Mouse (Mus musculus): ENCODE measurements at regions not wholly inside any gene's neighbourhood (a gene's known extent, or its start where the extent isn't known, plus 50 kb on each side); places are given as distances from the start of the nearest gene placed in this dataset.

- no peak for TF ChIP-seq CTCF (IDR thresholded peaks at IDR 0.05; ENCODE audit: insufficient read depth, low read length)
- no peak for TF ChIP-seq POLR2A (IDR thresholded peaks at IDR 0.05; ENCODE audit: borderline replicate concordance, extremely low read depth, low read depth, low read length)
- no peak overlapping the region for H3K4me3 ChIP-seq (replicated peaks; ENCODE audit: extremely low read depth, low read depth, low read length)
- WGBS: 70% methylated on average over 20 of the region's 20 CpGs
- H3K4me1 ChIP-seq (ENCODE audit: control insufficient read depth, insufficient read depth, low read length): no peaks in the 10 kb centered on the region
- no peak for DNase-seq
Observed at GRCm38 (mm10) chr14:72172549-72173405, 318.9 kb downstream of the Gm9195 start.

GRCm38 (mm10) chr14:72171777-72172176, 319.9 kb downstream of the Gm9195 start:
- no peaks in the 10 kb centered on the region for H3K4me1 ChIP-seq (ENCODE audit: control insufficient read depth, insufficient read depth, low read length)
- no peak overlapping the region for H3K4me3 ChIP-seq (replicated peaks; ENCODE audit: extremely low read depth, low read depth, low read length)
- WGBS: 60% methylated on average over 3 of the region's 3 CpGs
- TF ChIP-seq POLR2A (IDR thresholded peaks at IDR 0.05; ENCODE audit: borderline replicate concordance, extremely low read depth, low read depth, low read length) (no peak), CTCF (IDR thresholded peaks at IDR 0.05; ENCODE audit: insufficient read depth, low read length) (no peak)
- no peak for DNase-seq

- Histone ChIP-seq H3K4me3 (replicated peaks; ENCODE audit: extremely low read depth, low read depth, low read length) (no peak overlapping the region), H3K4me1 (ENCODE audit: control insufficient read depth, insufficient read depth, low read length) (no peaks in the 10 kb centered on the region)
- TF ChIP-seq CTCF (IDR thresholded peaks at IDR 0.05; ENCODE audit: insufficient read depth, low read length): no peak
- TF ChIP-seq POLR2A (IDR thresholded peaks at IDR 0.05; ENCODE audit: borderline replicate concordance, extremely low read depth, low read depth, low read length): no peak
- 10% methylated on average over 13 of the region's 13 CpGs for WGBS
- no peak for DNase-seq
Observed at GRCm38 (mm10) chr14:72158537-72159323, 332.9 kb downstream of the Gm9195 start.

GRCm38 (mm10) chr14:72155197-72155907, 336.3 kb downstream of the Gm9195 start:
- H3K4me3 ChIP-seq (replicated peaks; ENCODE audit: extremely low read depth, low read depth, low read length): no peak overlapping the region
- 41% methylated on average over 11 of the region's 11 CpGs for WGBS
- TF ChIP-seq POLR2A (IDR thresholded peaks at IDR 0.05; ENCODE audit: borderline replicate concordance, extremely low read depth, low read depth, low read length): no peak
- no peak for TF ChIP-seq CTCF (IDR thresholded peaks at IDR 0.05; ENCODE audit: insufficient read depth, low read length)
- no peaks in the 10 kb centered on the region for H3K4me1 ChIP-seq (ENCODE audit: control insufficient read depth, insufficient read depth, low read length)
- no peak for DNase-seq

GRCm38 (mm10) chr14:72151676-72152075, 340.0 kb downstream of the Gm9195 start:
- Histone ChIP-seq H3K4me1 (ENCODE audit: control insufficient read depth, insufficient read depth, low read length) (no peaks in the 10 kb centered on the region), H3K4me3 (replicated peaks; ENCODE audit: extremely low read depth, low read depth, low read length) (no peak overlapping the region)
- 66% methylated on average over 4 of the region's 4 CpGs for WGBS
- no peak for DNase-seq
- TF ChIP-seq POLR2A (IDR thresholded peaks at IDR 0.05; ENCODE audit: borderline replicate concordance, extremely low read depth, low read depth, low read length) (no peak), CTCF (IDR thresholded peaks at IDR 0.05; ENCODE audit: insufficient read depth, low read length) (no peak)

GRCm38 (mm10) chr14:72149463-72149862, 342.2 kb downstream of the Gm9195 start:
- 24% methylated on average over 4 of the region's 4 CpGs for WGBS

GRCm38 (mm10) chr14:72148886-72149285, 342.8 kb downstream of the Gm9195 start:
- no peak for TF ChIP-seq CTCF (IDR thresholded peaks at IDR 0.05; ENCODE audit: insufficient read depth, low read length)
- no peak for TF ChIP-seq POLR2A (IDR thresholded peaks at IDR 0.05; ENCODE audit: borderline replicate concordance, extremely low read depth, low read depth, low read length)
- no peak overlapping the region for H3K4me3 ChIP-seq (replicated peaks; ENCODE audit: extremely low read depth, low read depth, low read length)
- 53% methylated on average over 1 of the region's 1 CpGs for WGBS
- H3K4me1 ChIP-seq (ENCODE audit: control insufficient read depth, insufficient read depth, low read length): no peaks in the 10 kb centered on the region
- DNase-seq: no peak

More at GRCm38 (mm10) chr14:72149463-72149862, 342.2 kb downstream of the Gm9195 start:
- no peak for TF ChIP-seq CTCF (IDR thresholded peaks at IDR 0.05; ENCODE audit: insufficient read depth, low read length)
- no peak for TF ChIP-seq POLR2A (IDR thresholded peaks at IDR 0.05; ENCODE audit: borderline replicate concordance, extremely low read depth, low read depth, low read length)
- H3K4me1 ChIP-seq (ENCODE audit: control insufficient read depth, insufficient read depth, low read length): no peaks in the 10 kb centered on the region
- no peak for DNase-seq
- H3K4me3 ChIP-seq (replicated peaks; ENCODE audit: extremely low read depth, low read depth, low read length): no peak overlapping the region

- WGBS: 69% methylated on average over 2 of the region's 2 CpGs
- no peak for TF ChIP-seq CTCF (IDR thresholded peaks at IDR 0.05; ENCODE audit: insufficient read depth, low read length)
- Histone ChIP-seq H3K4me1 (ENCODE audit: control insufficient read depth, insufficient read depth, low read length) (no peaks in the 10 kb centered on the region), H3K4me3 (replicated peaks; ENCODE audit: extremely low read depth, low read depth, low read length) (no peak overlapping the region)
- no peak for DNase-seq
Observed at GRCm38 (mm10) chr14:72146381-72146780, 345.3 kb downstream of the Gm9195 start.

GRCm38 (mm10) chr14:72142883-72143487, 348.7 kb downstream of the Gm9195 start:
- DNase-seq: no peak
- TF ChIP-seq POLR2A (IDR thresholded peaks at IDR 0.05; ENCODE audit: borderline replicate concordance, extremely low read depth, low read depth, low read length) (no peak), CTCF (IDR thresholded peaks at IDR 0.05; ENCODE audit: insufficient read depth, low read length) (no peak)
- no peaks in the 10 kb centered on the region for H3K4me1 ChIP-seq (ENCODE audit: control insufficient read depth, insufficient read depth, low read length)
- 19% methylated on average over 6 of the region's 6 CpGs for whole genome bisulfite sequencing
- no peak overlapping the region for H3K4me3 ChIP-seq (replicated peaks; ENCODE audit: extremely low read depth, low read depth, low read length)
